Mouse (Mus musculus): ENCODE data around the gene Sept3.

DNA sequence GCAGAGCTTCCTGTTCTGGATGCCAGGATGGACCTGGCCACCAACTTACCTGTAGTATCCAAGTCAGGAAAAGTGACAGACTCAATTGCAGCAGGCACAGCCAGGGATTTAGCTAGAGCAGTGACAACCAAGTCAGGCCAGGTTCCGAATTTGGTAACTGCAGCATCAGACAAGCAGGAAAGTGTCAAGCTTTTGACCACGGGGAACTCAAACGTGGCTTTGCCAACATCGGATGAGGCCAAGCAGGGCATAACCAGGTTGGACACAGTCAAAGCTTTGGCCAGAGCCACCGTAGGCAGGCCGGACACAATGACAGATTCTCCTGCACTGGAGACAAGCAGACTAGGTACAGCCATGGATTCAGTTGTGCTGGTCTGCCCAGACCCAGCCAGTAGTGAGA is 2.4 kb upstream of the Sept3 start:
- TF ChIP-seq CTCF (IDR thresholded peaks at IDR 0.05; ENCODE audit: low read depth): no peak
- TF ChIP-seq EP300 (optimal IDR thresholded peaks at IDR 0.05): no peak

Data from stomach, postnatal 0 days (tissue).